Mouse (Mus musculus): ENCODE measurements around the gene Itsn1. TPM values are rescaled to one million over a fixed set of nuclear protein-coding genes. Genes with fewer than 3 reads are reported as not detected.

Itsn1 gene
- polyA plus RNA-seq, 1 experiment from 2014 or later = 18.1 TPM

DNA sequence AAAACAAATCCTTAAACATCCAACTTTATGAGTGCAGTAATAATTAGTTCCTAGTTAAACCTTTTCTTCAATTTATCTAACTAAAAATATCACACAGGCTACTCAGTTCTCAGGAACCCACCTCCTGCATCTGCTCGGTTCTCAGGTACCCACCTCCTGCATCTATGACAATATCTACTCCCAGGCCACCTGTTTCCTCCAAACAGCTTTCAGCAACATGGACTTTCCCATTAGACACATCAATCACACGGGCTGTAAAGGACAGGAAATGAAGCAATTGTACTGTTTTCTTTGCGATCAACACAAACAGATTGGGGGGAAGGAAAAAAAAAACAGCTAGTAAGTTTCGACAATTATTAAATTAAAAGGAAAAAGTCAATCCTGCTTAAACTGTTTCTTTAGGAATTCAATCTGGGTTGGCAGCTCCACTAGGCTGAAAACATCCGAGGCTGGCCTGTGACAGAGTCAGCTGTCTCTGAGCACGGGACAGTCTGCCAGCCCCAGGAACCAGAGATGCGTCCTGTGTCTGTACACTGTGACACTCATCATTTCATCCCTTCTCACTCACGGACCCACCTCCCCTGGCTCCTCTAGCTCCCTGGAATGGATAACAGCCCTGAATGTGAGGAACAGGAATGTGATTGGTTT is 33.8 kb upstream of the Itsn1 start:
- no peaks in the 10 kb centered on the region for H3K9me3 ChIP-seq (replicated peaks; ENCODE audit: control insufficient read depth, low read length)
- H3K4me2 ChIP-seq (ENCODE audit: low read depth, low read length) = no peak overlapping the region
- H3K4me1 ChIP-seq (ENCODE audit: control insufficient read depth, insufficient read depth, low read length) = no peaks in the 10 kb centered on the region
- WGBS = 56% methylated on average over 8 of the region's 8 CpGs
- peaks cover 10% of the 10 kb centered on the region for H3K36me3 ChIP-seq (ENCODE audit: control insufficient read depth, insufficient read depth, low read length)
- no peaks in the 10 kb centered on the region for H3K27me3 ChIP-seq (ENCODE audit: control insufficient read depth, insufficient read depth, low read length)
- ATAC-seq (ENCODE audit: insufficient read depth, low FRiP score) = 0 out of 2 replicates have a peak, but pooled peaks have one; percentile 53
- H3K4me3 ChIP-seq (replicated peaks; ENCODE audit: low read length) = no peak overlapping the region
- 0 out of 2 replicates have a peak overlapping the region, but pooled peaks have one; percentile 19 for H3K27ac ChIP-seq (ENCODE audit: low read length)
- H3K9ac ChIP-seq (ENCODE audit: low read length) = no peak overlapping the region

DNA sequence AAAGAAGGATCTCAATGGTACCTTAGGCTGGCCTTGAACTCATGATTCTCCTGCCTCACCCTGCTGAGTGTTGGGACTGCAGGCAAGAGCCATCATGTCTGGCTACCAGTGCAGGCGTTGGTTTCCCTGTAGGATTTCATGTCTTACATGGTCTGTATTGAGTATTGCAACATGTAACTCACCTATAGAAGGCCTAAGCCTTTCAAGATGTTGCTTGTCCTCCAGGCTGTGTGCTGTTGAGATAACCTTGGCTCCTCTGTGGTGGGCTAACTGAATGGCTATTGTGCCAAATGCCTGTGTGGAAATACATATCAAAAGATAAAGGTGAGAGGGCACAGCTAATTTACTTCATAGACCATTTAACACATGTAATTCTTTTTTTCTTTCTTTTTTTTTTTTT is 30.1 kb upstream of the Itsn1 start:
- no peaks in the 10 kb centered on the region for H3K4me1 ChIP-seq (ENCODE audit: control insufficient read depth, insufficient read depth, low read length)
- no peak overlapping the region for H3K4me2 ChIP-seq (ENCODE audit: low read depth, low read length)
- WGBS = 93% methylated on average over 1 of the region's 1 CpGs
- H3K4me3 ChIP-seq (replicated peaks; ENCODE audit: low read length) = no peak overlapping the region
- H3K36me3 ChIP-seq (ENCODE audit: control insufficient read depth, insufficient read depth, low read length) = peaks cover 20% of the 10 kb centered on the region
- H3K27me3 ChIP-seq (ENCODE audit: control insufficient read depth, insufficient read depth, low read length) = no peaks in the 10 kb centered on the region
- no peak for ATAC-seq (ENCODE audit: insufficient read depth, low FRiP score)
- H3K27ac ChIP-seq (ENCODE audit: low read length) = no peak overlapping the region
- no peak overlapping the region for H3K9ac ChIP-seq (ENCODE audit: low read length)
- no peaks in the 10 kb centered on the region for H3K9me3 ChIP-seq (replicated peaks; ENCODE audit: control insufficient read depth, low read length)

DNA sequence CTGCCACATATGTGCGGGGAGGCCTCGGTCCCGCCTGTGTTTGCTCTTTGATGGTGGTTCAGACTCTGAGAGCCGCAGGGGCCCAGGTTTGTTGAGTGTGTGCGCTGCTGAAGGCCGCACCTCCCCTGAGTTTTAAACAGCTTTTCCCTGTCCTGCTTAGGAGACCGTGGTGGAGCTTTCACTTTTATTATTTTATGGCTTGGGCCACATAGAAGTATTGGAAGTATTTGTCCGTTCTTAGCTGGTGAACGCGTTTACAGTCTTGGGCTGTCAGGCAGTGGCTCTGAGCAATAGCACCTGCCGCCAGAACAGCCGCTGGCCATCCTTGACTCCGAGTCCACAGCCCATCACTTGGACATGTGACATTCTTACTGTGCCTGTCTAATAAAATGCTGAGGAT is 27.2 kb upstream of the Itsn1 start:
- Histone ChIP-seq H3K4me1 (ENCODE audit: control insufficient read depth, insufficient read depth, low read length) (no peaks in the 10 kb centered on the region), H3K36me3 (ENCODE audit: control insufficient read depth, insufficient read depth, low read length) (peaks cover 26% of the 10 kb centered on the region), H3K27me3 (ENCODE audit: control insufficient read depth, insufficient read depth, low read length) (no peaks in the 10 kb centered on the region), H3K9ac (ENCODE audit: low read length) (0 out of 2 replicates have a peak overlapping the region, but pooled peaks have one; percentile 7), H3K4me3 (replicated peaks; ENCODE audit: low read length) (no peak overlapping the region), H3K9me3 (replicated peaks; ENCODE audit: control insufficient read depth, low read length) (no peaks in the 10 kb centered on the region), H3K4me2 (ENCODE audit: low read depth, low read length) (peak overlapping the region; percentile 25), H3K27ac (ENCODE audit: low read length) (peak overlapping the region; percentile 48)
- WGBS = 38% methylated on average over 13 of the region's 13 CpGs
- peak; percentile 25; the same call in 1 of the 2 replicates for ATAC-seq (ENCODE audit: insufficient read depth, low FRiP score)

DNA sequence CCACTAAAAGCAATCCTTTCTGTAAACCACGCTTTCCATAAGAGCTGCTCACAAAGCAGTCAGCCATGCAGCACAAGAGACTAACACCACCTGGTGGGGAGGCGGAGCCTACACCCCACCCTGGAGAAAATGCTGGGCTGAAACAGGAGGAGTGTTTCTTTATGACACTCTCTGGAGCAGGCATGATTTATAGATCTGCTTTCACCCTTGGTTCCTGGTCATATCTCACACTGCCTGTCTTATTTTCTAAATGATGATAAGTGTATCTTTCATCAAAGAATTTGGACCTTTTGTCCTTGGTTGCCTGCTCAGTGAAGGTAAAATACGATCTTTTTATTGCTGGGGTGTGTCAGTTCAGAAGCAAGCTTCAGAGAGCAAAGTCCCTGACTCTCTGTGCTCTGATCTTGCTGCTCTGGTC is 26.3 kb upstream of the Itsn1 start:
- no peaks in the 10 kb centered on the region for H3K9me3 ChIP-seq (replicated peaks; ENCODE audit: control insufficient read depth, low read length)
- 33% methylated on average over 3 of the region's 3 CpGs for WGBS
- no peak overlapping the region for H3K4me2 ChIP-seq (ENCODE audit: low read depth, low read length)
- ATAC-seq (ENCODE audit: insufficient read depth, low FRiP score) = peak; percentile 83
- H3K4me1 ChIP-seq (ENCODE audit: control insufficient read depth, insufficient read depth, low read length) = no peaks in the 10 kb centered on the region
- no peak overlapping the region for H3K27ac ChIP-seq (ENCODE audit: low read length)
- no peak overlapping the region for H3K9ac ChIP-seq (ENCODE audit: low read length)
- no peak overlapping the region for H3K4me3 ChIP-seq (replicated peaks; ENCODE audit: low read length)
- H3K27me3 ChIP-seq (ENCODE audit: control insufficient read depth, insufficient read depth, low read length) = no peaks in the 10 kb centered on the region
- peaks cover 26% of the 10 kb centered on the region for H3K36me3 ChIP-seq (ENCODE audit: control insufficient read depth, insufficient read depth, low read length)

DNA sequence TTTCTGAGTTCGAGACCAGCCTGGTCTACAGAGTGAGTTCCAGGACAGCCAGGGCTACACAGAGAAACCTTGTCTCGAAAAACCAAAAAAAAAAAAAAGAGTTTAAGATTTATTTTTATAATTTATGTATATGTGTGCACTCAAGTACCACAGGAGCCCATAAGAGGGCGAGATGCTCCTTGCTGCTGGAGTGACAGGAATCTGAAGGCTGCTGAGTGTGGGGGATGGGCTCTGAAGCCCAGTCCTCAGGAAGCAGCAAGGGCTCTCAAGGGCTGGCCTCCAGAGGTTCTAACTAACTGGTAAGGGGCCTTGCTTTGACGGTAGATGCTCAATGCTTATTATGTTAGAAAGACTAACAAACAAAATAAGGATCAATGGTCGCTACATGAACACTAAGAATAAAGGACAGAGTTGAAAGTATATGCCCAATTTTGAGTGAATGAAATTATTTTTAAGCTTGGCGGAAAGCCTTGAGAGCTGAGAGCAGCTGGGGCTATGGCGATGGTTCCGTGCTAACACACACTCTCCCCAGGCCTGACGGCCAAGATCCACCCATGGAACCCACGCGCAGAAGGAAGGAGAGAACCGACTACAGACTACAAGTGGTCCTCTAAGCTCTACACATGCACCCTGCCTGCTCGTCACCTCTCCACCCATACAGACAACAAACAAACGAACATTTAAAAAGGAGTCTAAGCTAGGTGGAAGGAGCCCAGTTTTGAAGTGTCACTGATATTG is 24.3 kb upstream of the Itsn1 start:
- Histone ChIP-seq H3K4me2 (ENCODE audit: low read depth, low read length) (no peak overlapping the region), H3K27me3 (ENCODE audit: control insufficient read depth, insufficient read depth, low read length) (no peaks in the 10 kb centered on the region), H3K4me1 (ENCODE audit: control insufficient read depth, insufficient read depth, low read length) (no peaks in the 10 kb centered on the region), H3K4me3 (replicated peaks; ENCODE audit: low read length) (no peak overlapping the region), H3K9ac (ENCODE audit: low read length) (no peak overlapping the region), H3K9me3 (replicated peaks; ENCODE audit: control insufficient read depth, low read length) (no peaks in the 10 kb centered on the region), H3K27ac (ENCODE audit: low read length) (no peak overlapping the region), H3K36me3 (ENCODE audit: control insufficient read depth, insufficient read depth, low read length) (peaks cover 20% of the 10 kb centered on the region; the same call in 1 of the 2 replicates)
- 89% methylated on average over 14 of the region's 14 CpGs for WGBS
- ATAC-seq (ENCODE audit: insufficient read depth, low FRiP score) = no peak

DNA sequence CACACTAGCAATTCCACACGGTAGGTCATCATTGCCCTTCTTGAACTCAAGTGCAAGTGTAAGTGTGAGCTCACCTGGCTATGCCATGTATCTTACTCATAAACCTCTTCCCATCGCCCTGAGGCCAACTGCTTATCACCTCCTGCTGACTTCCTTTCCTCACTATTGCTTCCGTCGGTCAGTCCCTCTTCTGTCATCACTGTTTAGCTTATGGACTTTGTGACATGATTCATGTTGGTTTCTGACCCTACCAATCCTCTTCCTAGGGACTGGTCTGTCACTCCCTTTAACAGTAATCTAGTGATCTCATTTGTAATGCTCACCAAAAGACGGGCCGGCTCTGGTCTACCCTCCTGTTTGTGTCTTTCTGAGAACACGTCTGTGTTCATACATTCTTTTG is 18.8 kb upstream of the Itsn1 start:
- 75% methylated on average over 7 of the region's 7 CpGs for WGBS
- no peak for ATAC-seq (ENCODE audit: insufficient read depth, low FRiP score)
- Histone ChIP-seq H3K27ac (ENCODE audit: low read length) (no peak overlapping the region), H3K27me3 (ENCODE audit: control insufficient read depth, insufficient read depth, low read length) (no peaks in the 10 kb centered on the region), H3K9me3 (replicated peaks; ENCODE audit: control insufficient read depth, low read length) (no peaks in the 10 kb centered on the region), H3K9ac (ENCODE audit: low read length) (no peak overlapping the region), H3K4me3 (replicated peaks; ENCODE audit: low read length) (no peak overlapping the region), H3K4me2 (ENCODE audit: low read depth, low read length) (no peak overlapping the region), H3K4me1 (ENCODE audit: control insufficient read depth, insufficient read depth, low read length) (no peaks in the 10 kb centered on the region), H3K36me3 (ENCODE audit: control insufficient read depth, insufficient read depth, low read length) (peaks cover 9% of the 10 kb centered on the region; the same call in 1 of the 2 replicates)

DNA sequence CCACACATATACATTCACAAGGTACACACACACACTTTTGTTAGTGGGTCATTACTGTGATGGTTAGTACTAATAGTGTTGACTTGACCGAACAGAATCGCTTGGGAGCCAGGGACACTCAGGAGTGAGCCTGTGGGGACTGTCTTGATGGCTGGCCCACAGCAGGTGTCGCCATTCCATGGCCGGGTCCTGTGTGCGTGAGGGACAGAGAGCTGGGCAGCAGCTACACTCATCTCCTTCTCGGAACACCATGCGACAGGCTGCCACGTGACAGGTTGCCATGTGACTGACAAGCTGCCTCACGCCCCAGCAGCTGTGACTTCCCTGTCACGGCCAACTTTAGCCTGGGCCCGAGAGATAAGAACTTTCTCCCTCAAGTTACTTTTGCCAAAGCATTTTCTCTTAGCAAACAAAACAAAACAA is 12.1 kb upstream of the Itsn1 start:
- ATAC-seq (ENCODE audit: insufficient read depth, low FRiP score) = peak; percentile 56; the same call in 1 of the 2 replicates
- peaks cover 16% of the 10 kb centered on the region; the same call in 1 of the 2 replicates for H3K36me3 ChIP-seq (ENCODE audit: control insufficient read depth, insufficient read depth, low read length)
- WGBS = 72% methylated on average over 11 of the region's 11 CpGs
- H3K4me3 ChIP-seq (replicated peaks; ENCODE audit: low read length) = no peak overlapping the region
- no peak overlapping the region for H3K27ac ChIP-seq (ENCODE audit: low read length)
- no peaks in the 10 kb centered on the region for H3K27me3 ChIP-seq (ENCODE audit: control insufficient read depth, insufficient read depth, low read length)
- no peaks in the 10 kb centered on the region for H3K9me3 ChIP-seq (replicated peaks; ENCODE audit: control insufficient read depth, low read length)
- no peak overlapping the region for H3K4me2 ChIP-seq (ENCODE audit: low read depth, low read length)
- H3K9ac ChIP-seq (ENCODE audit: low read length) = no peak overlapping the region
- no peaks in the 10 kb centered on the region for H3K4me1 ChIP-seq (ENCODE audit: control insufficient read depth, insufficient read depth, low read length)

DNA sequence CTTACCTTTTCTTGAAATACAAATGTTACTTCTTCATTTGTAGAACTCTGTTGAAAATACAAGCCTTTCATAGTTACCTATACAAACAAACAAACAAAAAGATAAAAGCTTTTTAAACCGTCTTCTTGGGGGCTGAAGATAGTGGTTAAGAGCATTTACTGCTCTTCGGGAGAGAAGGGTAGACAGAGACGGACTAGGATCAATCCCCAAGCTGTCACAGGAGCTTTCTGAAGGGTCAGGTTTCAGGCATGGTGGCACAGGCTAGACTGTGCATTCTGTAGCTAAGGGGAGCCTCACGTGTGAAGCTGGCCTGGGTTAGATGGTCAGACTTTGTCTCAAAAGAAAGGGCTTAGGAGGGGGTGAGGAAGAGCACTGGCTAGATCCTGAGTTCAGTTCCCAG is 11.7 kb upstream of the Itsn1 start:
- ATAC-seq (ENCODE audit: insufficient read depth, low FRiP score) = no peak
- H3K9me3 ChIP-seq (replicated peaks; ENCODE audit: control insufficient read depth, low read length) = no peaks in the 10 kb centered on the region
- no peak overlapping the region for H3K27ac ChIP-seq (ENCODE audit: low read length)
- no peak overlapping the region for H3K4me3 ChIP-seq (replicated peaks; ENCODE audit: low read length)
- H3K4me1 ChIP-seq (ENCODE audit: control insufficient read depth, insufficient read depth, low read length) = no peaks in the 10 kb centered on the region
- no peak overlapping the region for H3K4me2 ChIP-seq (ENCODE audit: low read depth, low read length)
- no peak overlapping the region for H3K9ac ChIP-seq (ENCODE audit: low read length)
- H3K27me3 ChIP-seq (ENCODE audit: control insufficient read depth, insufficient read depth, low read length) = no peaks in the 10 kb centered on the region
- WGBS = 77% methylated on average over 4 of the region's 4 CpGs
- H3K36me3 ChIP-seq (ENCODE audit: control insufficient read depth, insufficient read depth, low read length) = peaks cover 16% of the 10 kb centered on the region; the same call in 1 of the 2 replicates

DNA sequence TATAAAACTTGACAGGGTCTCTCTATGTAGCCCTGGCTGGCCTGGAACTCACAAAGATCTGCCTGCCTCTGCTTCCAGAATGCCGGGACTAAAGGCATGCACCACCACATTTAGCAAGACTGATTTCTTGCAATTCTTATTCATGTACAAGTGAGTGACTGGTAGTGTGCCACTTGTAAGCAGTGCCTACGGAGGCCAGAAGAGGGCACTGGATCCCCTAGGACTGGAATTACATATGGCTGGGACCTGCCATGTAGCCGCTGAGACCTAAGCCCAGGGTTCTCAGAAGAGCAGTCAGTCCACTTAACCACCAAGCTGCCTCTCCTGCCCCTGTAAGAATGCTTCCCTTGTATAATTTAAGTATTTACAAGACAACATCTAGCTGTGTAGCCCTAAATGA is 4.8 kb upstream of the Itsn1 start:
- 54% methylated on average over 3 of the region's 3 CpGs for WGBS
- 0 out of 2 replicates have a peak, but pooled peaks cover 8% of the 10 kb centered on the region for H3K36me3 ChIP-seq (ENCODE audit: control insufficient read depth, insufficient read depth, low read length)
- H3K27ac ChIP-seq (ENCODE audit: low read length) = no peak overlapping the region
- H3K4me1 ChIP-seq (ENCODE audit: control insufficient read depth, insufficient read depth, low read length) = peaks cover 11% of the 10 kb centered on the region
- H3K4me2 ChIP-seq (ENCODE audit: low read depth, low read length) = no peak overlapping the region
- H3K9ac ChIP-seq (ENCODE audit: low read length) = no peak overlapping the region
- no peak overlapping the region for H3K4me3 ChIP-seq (replicated peaks; ENCODE audit: low read length)
- no peaks in the 10 kb centered on the region for H3K9me3 ChIP-seq (replicated peaks; ENCODE audit: control insufficient read depth, low read length)
- ATAC-seq (ENCODE audit: insufficient read depth, low FRiP score) = no peak
- H3K27me3 ChIP-seq (ENCODE audit: control insufficient read depth, insufficient read depth, low read length) = no peaks in the 10 kb centered on the region
